Mouse (Mus musculus) frontal cortex, adult (tissue): Measurements from ENCODE around the gene Vmn1r93.
"Not testable (repeated sequence)": the region's sequence is repeated elsewhere in the genome, so short reads cannot be mapped to it uniquely, and the experiment has no call there.

Experiments used
- ATAC-seq: cut with Nextera tagmentation; 2 replicates; pipeline ENCODE4 v1.9.2; 2017; ENCODE audit warnings: mild to moderate bottlenecking, moderate library complexity, mixed read lengths; ENCODE audit not compliant: low TSS enrichment

Vmn1r93 gene

DNA sequence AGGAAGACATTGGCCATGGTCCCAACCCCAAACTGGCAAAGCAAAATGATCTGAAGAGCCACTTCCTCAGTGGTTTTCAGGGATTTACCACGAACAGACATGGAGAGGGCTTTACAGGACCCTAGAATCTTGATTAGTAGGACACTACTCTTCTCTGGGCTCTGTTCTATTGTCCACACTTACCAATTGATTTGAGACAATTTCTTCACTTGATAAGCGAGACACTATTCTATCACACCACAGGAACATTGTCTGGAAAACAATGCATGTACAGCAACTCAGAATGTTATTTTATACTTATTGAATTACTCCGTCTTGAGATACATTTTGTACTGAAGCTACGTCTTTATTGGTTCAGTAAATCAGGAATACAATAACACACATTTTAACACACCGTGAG lies at the start of gene Vmn1r93:
TSS of gene Vmn1r93 (minus strand) at position 101 of the 400 bp plus-strand sequence.
- ATAC-seq: not testable (repeated sequence)

DNA sequence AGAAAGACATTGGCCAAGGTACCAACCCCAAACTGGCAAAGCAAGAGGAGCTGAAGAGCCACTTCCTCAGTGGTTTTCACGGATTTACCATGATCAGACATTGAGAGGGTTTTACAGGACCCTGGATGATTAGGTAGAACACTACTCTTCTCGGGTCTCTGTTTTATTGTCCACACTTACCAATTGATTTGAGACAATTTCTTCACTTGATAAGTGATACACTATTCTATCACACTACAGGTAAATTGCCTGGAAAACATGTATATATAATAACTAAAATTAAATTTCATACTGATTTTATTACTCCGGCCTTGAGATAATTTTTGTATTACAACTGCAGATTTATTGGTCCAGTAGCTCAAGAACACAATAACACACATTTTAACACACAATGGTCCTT lies 29.4 kb upstream of the Vmn1r93 start, which contains the start of gene Vmn1r94:
TSS of gene Vmn1r94 (minus strand) at position 101 of the 400 bp plus-strand sequence.
- ATAC-seq: not testable (repeated sequence)

DNA sequence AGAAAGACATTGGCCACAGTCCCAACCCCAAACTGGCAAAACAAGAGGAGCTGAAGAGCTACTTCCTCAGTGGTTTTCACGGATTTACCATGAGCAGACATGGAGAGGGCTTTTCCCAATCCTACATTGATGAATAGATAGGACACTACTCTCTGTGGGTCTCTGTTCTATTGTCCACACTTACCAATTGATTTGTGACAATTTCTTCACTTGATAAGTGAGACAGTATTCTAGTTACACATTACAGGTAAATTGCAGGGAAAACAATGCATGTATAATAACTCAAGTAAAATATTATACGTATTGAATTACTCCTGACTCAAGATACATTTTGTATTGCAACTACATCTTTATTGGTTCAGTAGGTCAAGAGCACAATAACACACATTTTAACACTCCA lies 16.4 kb downstream of the Vmn1r93 start, which contains the start of gene Gm16442:
TSS of gene Gm16442 (minus strand) at position 101 of the 400 bp plus-strand sequence.
- ATAC-seq: not testable (repeated sequence)

DNA sequence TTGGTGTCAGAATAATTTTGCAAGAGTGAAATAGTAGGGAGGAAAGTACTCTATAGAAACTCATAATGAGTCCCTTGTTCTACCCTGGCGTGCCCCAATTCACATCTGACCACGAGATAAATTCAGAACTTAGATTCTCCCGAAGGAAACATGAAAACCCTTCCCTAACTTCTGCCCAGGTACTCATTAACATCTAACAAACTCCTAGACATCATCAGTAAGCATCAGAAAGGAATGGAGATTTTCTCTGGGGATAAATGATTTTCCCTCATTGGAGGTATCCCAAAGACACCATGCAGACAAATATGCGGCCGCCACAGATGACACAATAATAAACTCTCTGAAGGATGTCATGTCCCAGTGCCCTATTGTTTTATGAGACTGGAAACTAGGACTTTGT lies 39.5 kb downstream of the Vmn1r93 start, which contains the start of gene Vmn1r91:
TSS of gene Vmn1r91 (plus strand) at position 301 of the 400 bp plus-strand sequence.
- ATAC-seq: not testable (repeated sequence)
